Mouse (Mus musculus) forebrain, embryonic 16.5 days (tissue): ENCODE measurements at regions not wholly inside any gene's neighbourhood (a gene's known extent, or its start where the extent isn't known, plus 50 kb on each side); places are given as distances from the start of the nearest gene placed in this dataset.

Source experiments
- ATAC-seq: fragments of 200-750 bp; cut with Nextera tagmentation; 2 replicates; pipeline ENCODE4 v1.8.0; 2017; ENCODE audit warnings: mild to moderate bottlenecking, moderate library complexity
- H3K27ac ChIP-seq: fragments of 300-500 bp; sonication (generic); 2 replicates; pipeline ENCODE4 v1.5.1; 2014; ENCODE audit warnings: low read length, control low read depth
- H3K27me3 ChIP-seq: fragments of 300-500 bp; sonication (generic); replicated peaks from 2 replicates; pipeline ENCODE4 v1.6.1; 2014; ENCODE audit warnings: low read length; ENCODE audit not compliant: control insufficient read depth, insufficient read depth
- H3K36me3 ChIP-seq: fragments of 300-500 bp; sonication (generic); 2 replicates; pipeline ENCODE4 v1.6.1; 2014; ENCODE audit not compliant: control insufficient read depth, insufficient read depth
- H3K4me1 ChIP-seq: fragments of 300-500 bp; sonication (generic); replicated peaks from 2 replicates; pipeline ENCODE4 v1.6.1; 2014; ENCODE audit warnings: low read length; ENCODE audit not compliant: control insufficient read depth, insufficient read depth
- H3K4me2 ChIP-seq: fragments of 300-500 bp; sonication (generic); 2 replicates; pipeline ENCODE4 v1.6.1; 2014; ENCODE audit warnings: mild to moderate bottlenecking, low read length, control low read depth
- H3K4me3 ChIP-seq: fragments of 300-500 bp; sonication (generic); replicated peaks from 2 replicates; pipeline ENCODE4 v1.5.1; 2014; ENCODE audit warnings: mild to moderate bottlenecking, low read length, control low read depth
- H3K9ac ChIP-seq: fragments of 300-500 bp; sonication (generic); replicated peaks from 2 replicates; pipeline ENCODE4 v1.6.1; 2014; ENCODE audit warnings: low read depth, low read length, control low read depth
- H3K9me3 ChIP-seq: fragments of 300-500 bp; sonication (generic); 2 replicates; pipeline ENCODE4 v1.6.1; 2016; ENCODE audit warnings: low read length; ENCODE audit not compliant: control insufficient read depth
- WGBS: fragments of 180-500 bp; shearing (Covaris S2); extraction: QIAGEN DNeasy Blood & Tissue Kit; methylation state at CpG from one replicate; pipeline ENCODE4 v1.1.7; 2014; 5-methylcytosine and 5-hydroxymethylcytosine counted together

DNA sequence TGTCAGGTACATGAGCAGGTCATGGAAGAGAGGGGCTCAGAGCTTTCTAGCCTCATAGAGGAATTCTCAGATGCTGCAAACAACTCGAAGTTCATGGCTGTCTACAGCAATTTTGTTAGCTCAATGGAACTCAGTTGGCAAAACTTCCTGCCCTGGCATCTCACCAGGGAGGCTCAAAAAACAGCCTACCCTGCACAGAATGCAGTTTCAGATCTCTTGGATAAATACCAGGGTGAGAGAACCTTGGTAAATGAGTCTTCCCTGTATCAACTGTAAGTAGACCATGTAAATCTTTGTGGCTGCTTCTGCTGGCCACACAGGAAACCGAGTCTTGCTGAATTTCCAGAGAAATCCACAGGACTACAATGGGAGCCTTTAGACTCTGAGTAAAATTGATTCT is 101.1 kb upstream of the Rapgef5 start:
- no peak overlapping the region for H3K27ac ChIP-seq
- ATAC-seq: no peak
- no peaks in the 10 kb centered on the region for H3K27me3 ChIP-seq
- H3K36me3 ChIP-seq: no peaks in the 10 kb centered on the region
- no peak overlapping the region for H3K4me3 ChIP-seq
- H3K4me1 ChIP-seq: 0 out of 2 replicates have a peak, but pooled peaks cover 3% of the 10 kb centered on the region
- no peak overlapping the region for H3K4me2 ChIP-seq
- no peaks in the 10 kb centered on the region for H3K9me3 ChIP-seq
- no peak overlapping the region for H3K9ac ChIP-seq
- WGBS: 51% methylated on average over 2 of the region's 2 CpGs

- H3K27ac ChIP-seq: no peak overlapping the region
Observed at GRCm38 (mm10) chr12:117417991-117418390, 98.3 kb upstream of the Rapgef5 start.

DNA sequence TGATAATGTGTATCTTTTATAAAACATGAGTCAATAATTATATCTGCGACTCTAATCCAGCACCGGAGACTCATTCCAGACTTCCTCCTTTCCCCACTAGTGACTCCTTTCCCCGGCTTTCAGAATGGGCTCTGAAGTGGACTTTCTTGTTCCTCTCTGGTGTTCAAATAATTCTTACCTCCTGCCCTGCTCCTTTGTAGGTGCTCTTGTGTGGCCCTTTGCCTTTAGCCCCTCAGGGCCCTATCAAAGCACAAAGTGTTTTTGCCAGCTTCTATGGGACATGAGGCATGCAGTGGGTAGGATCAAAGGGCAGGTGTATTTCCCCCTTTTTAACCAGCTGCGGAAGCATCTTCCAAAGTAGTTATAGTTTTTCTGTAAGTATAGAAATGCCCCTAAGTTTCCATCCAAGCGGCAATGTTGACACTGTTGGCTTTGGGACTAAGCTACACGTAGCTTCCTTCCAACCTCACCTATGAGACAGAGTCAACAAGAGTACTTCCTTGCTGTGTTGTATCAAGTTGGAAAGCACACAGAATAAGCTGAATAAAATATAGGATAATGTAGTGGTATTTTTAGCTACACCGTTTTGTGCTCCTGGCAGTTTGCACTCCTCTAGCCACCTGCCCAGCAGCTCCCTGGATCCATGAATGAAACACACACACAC is 93.8 kb upstream of the Rapgef5 start:
- no peak for ATAC-seq
- H3K4me3 ChIP-seq: no peak overlapping the region
- no peak overlapping the region for H3K9ac ChIP-seq
- H3K4me2 ChIP-seq: no peak overlapping the region
- H3K9me3 ChIP-seq: no peaks in the 10 kb centered on the region
- no peaks in the 10 kb centered on the region for H3K27me3 ChIP-seq
- H3K27ac ChIP-seq: no peak overlapping the region
- WGBS: 80% methylated on average over 7 of the region's 7 CpGs
- no peaks in the 10 kb centered on the region for H3K4me1 ChIP-seq
- H3K36me3 ChIP-seq: no peaks in the 10 kb centered on the region

More at GRCm38 (mm10) chr12:117417991-117418390, 98.3 kb upstream of the Rapgef5 start:
- no peak overlapping the region for H3K4me2 ChIP-seq
- no peak for ATAC-seq
- no peaks in the 10 kb centered on the region for H3K9me3 ChIP-seq
- H3K4me3 ChIP-seq: no peak overlapping the region
- H3K27me3 ChIP-seq: no peaks in the 10 kb centered on the region
- 0 out of 2 replicates have a peak, but pooled peaks cover 3% of the 10 kb centered on the region for H3K4me1 ChIP-seq
- WGBS: 88% methylated on average over 4 of the region's 4 CpGs
- no peak overlapping the region for H3K9ac ChIP-seq
- H3K36me3 ChIP-seq: no peaks in the 10 kb centered on the region

GRCm38 (mm10) chr12:117425363-117426031 is 90.8 kb upstream of the Rapgef5 start:
- no peaks in the 10 kb centered on the region for H3K27me3 ChIP-seq
- H3K4me1 ChIP-seq: no peaks in the 10 kb centered on the region
- WGBS: 68% methylated on average over 9 of the region's 9 CpGs
- H3K9me3 ChIP-seq: no peaks in the 10 kb centered on the region
- H3K9ac ChIP-seq: no peak overlapping the region
- no peak overlapping the region for H3K27ac ChIP-seq
- H3K4me2 ChIP-seq: no peak overlapping the region
- peak; percentile 38; the same call in 1 of the 2 replicates for ATAC-seq
- no peak overlapping the region for H3K4me3 ChIP-seq
- no peaks in the 10 kb centered on the region for H3K36me3 ChIP-seq

GRCm38 (mm10) chr12:117427431-117427830 is 88.8 kb upstream of the Rapgef5 start:
- Histone ChIP-seq H3K4me2 (no peak overlapping the region), H3K9ac (no peak overlapping the region), H3K27ac (no peak overlapping the region), H3K27me3 (no peaks in the 10 kb centered on the region), H3K4me1 (no peaks in the 10 kb centered on the region), H3K4me3 (no peak overlapping the region), H3K9me3 (no peaks in the 10 kb centered on the region), H3K36me3 (no peaks in the 10 kb centered on the region)
- ATAC-seq: 0 out of 2 replicates have a peak, but pooled peaks have one; percentile 20
- WGBS: 34% methylated on average over 1 of the region's 1 CpGs

- Histone ChIP-seq H3K27me3 (no peaks in the 10 kb centered on the region), H3K4me3 (no peak overlapping the region), H3K4me1 (no peaks in the 10 kb centered on the region), H3K9me3 (no peaks in the 10 kb centered on the region), H3K27ac (no peak overlapping the region), H3K4me2 (no peak overlapping the region), H3K36me3 (no peaks in the 10 kb centered on the region), H3K9ac (no peak overlapping the region)
- no peak for ATAC-seq
- WGBS: 67% methylated on average over 4 of the region's 4 CpGs
Observed at GRCm38 (mm10) chr12:117430886-117431285, 85.4 kb upstream of the Rapgef5 start.

DNA sequence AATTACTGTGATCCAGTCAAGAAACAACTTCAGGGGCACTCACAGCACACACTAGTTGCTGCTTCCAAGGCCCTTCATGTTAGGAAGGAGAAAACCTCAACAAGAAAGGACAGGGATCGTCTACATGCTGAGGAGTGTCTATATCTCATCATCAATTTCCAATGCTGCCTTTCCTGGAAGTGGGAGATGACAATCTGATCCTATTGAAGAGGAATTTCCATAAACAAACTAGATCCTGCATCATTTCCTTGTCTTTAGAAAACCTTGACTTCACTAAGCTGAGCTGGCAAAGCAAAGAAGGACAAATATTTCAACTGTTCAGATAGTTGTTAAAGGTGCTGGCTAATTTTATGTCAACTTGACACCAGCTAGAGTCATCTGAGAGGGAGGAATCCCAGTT is 83.5 kb upstream of the Rapgef5 start:
- Histone ChIP-seq H3K4me2 (no peak overlapping the region), H3K4me3 (no peak overlapping the region), H3K4me1 (no peaks in the 10 kb centered on the region), H3K9ac (no peak overlapping the region), H3K36me3 (no peaks in the 10 kb centered on the region), H3K27me3 (no peaks in the 10 kb centered on the region), H3K27ac (no peak overlapping the region), H3K9me3 (no peaks in the 10 kb centered on the region)
- 93% methylated on average over 1 of the region's 1 CpGs for WGBS
- ATAC-seq: no peak

DNA sequence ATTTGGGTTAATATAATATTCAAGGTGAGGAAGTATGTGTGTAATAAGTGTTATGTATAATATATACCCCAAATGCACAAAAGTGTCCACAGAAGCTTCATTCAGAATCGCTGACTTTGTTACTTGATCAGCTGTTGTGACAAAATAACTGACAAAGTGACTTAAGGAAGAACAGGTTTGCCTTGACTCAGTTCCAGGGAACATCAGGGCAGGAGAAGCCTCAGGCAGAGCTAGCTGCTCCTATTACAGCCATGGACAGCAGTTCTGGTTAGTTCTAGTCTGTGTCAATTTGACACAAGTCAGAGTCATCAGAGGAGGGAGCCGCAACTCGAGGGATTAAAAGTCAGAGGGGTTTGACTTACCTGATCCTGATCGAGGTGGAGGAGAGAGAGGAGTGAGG is 79.3 kb upstream of the Rapgef5 start:
- H3K4me1 ChIP-seq: no peaks in the 10 kb centered on the region
- 71% methylated on average over 4 of the region's 4 CpGs for WGBS
- no peak overlapping the region for H3K4me2 ChIP-seq
- no peak overlapping the region for H3K27ac ChIP-seq
- no peaks in the 10 kb centered on the region for H3K9me3 ChIP-seq
- no peak overlapping the region for H3K4me3 ChIP-seq
- ATAC-seq: no peak
- no peak overlapping the region for H3K9ac ChIP-seq
- H3K36me3 ChIP-seq: no peaks in the 10 kb centered on the region
- H3K27me3 ChIP-seq: no peaks in the 10 kb centered on the region

GRCm38 (mm10) chr12:117439015-117439605 is 77.2 kb upstream of the Rapgef5 start:
- Histone ChIP-seq H3K4me2 (no peak overlapping the region), H3K27ac (no peak overlapping the region), H3K9ac (no peak overlapping the region), H3K36me3 (no peaks in the 10 kb centered on the region), H3K27me3 (no peaks in the 10 kb centered on the region), H3K4me1 (no peaks in the 10 kb centered on the region), H3K4me3 (no peak overlapping the region), H3K9me3 (no peaks in the 10 kb centered on the region)
- 69% methylated on average over 11 of the region's 11 CpGs for WGBS
- ATAC-seq: peak; percentile 64
